Mouse (Mus musculus) forebrain, embryonic 14.5 days (tissue): ENCODE results near the gene Serpinb8. TPM values are rescaled to one million over a fixed set of nuclear protein-coding genes. Genes with fewer than 3 reads are reported as not detected.

ENCODE experiments used
- ATAC-seq: fragments of 200-750 bp; cut with Nextera tagmentation; 2 replicates; pipeline ENCODE4 v1.8.0; 2017; ENCODE audit warnings: mild to moderate bottlenecking, moderate library complexity
- DNase-seq: peaks from one replicate; pipeline ENCODE4 v3.0.0-alpha.2; 2015; ENCODE audit warnings: low spot score
- H3K27ac ChIP-seq: fragments of 300-500 bp; sonication (generic); 2 replicates; pipeline ENCODE4 v1.5.1; 2014; ENCODE audit warnings: low read depth, mild to moderate bottlenecking, control low read depth, low read length, moderate library complexity
- H3K27me3 ChIP-seq: fragments of 300-500 bp; sonication (generic); replicated peaks from 2 replicates; pipeline ENCODE4 v1.6.1; 2014; ENCODE audit warnings: low read length, control low read depth, mixed read lengths; ENCODE audit not compliant: control insufficient read depth, insufficient read depth
- H3K36me3 ChIP-seq: fragments of 300-500 bp; sonication (generic); 2 replicates; pipeline ENCODE4 v1.6.1; 2014; ENCODE audit warnings: low read length, control low read depth; ENCODE audit not compliant: control insufficient read depth, insufficient read depth
- H3K4me1 ChIP-seq: fragments of 300-500 bp; sonication (generic); 2 replicates; pipeline ENCODE4 v1.6.1; 2014; ENCODE audit warnings: antibody characterized with exemption, low read length, control low read depth; ENCODE audit not compliant: control insufficient read depth, insufficient read depth
- H3K4me2 ChIP-seq: fragments of 300-500 bp; sonication (generic); 2 replicates; pipeline ENCODE4 v1.6.1; 2014; ENCODE audit warnings: mild to moderate bottlenecking, control low read depth, low read length
- H3K4me3 ChIP-seq: fragments of 300-500 bp; sonication (generic); 2 replicates; pipeline ENCODE4 v1.5.1; 2014; ENCODE audit warnings: low read depth, low read length, control low read depth
- H3K9ac ChIP-seq: fragments of 300-500 bp; sonication (generic); 2 replicates; pipeline ENCODE4 v1.6.1; 2014; ENCODE audit warnings: mild to moderate bottlenecking, low read length, control low read depth, moderate library complexity
- H3K9me3 ChIP-seq: fragments of 300-500 bp; sonication (generic); replicated peaks from 2 replicates; pipeline ENCODE4 v1.6.1; 2016; ENCODE audit warnings: low read length, control low read depth, mixed read lengths; ENCODE audit not compliant: control insufficient read depth
- WGBS: fragments of 180-500 bp; shearing (Covaris S2); extraction: QIAGEN DNeasy Blood & Tissue Kit; methylation state at CpG from one replicate; pipeline ENCODE4 v1.1.7; 2014; 5-methylcytosine and 5-hydroxymethylcytosine counted together
- polyA plus RNA-seq: library from polyadenylated mRNA; unstranded; fragments of >200 nt; fragmentation: Nextera tagmentation; extraction: Ambion mirVana; gene quantifications from 2 replicates; pipeline ENCODE4 v1.2.1, GENCODE M21; 2014

Serpinb8 gene
- 0.09 and 0.33 TPM in 2 replicates for polyA plus RNA-seq

GRCm38 (mm10) chr1:107589691-107590470 is at the start of gene Serpinb8:
Gene Serpinb8, plus strand, starts transcription at chr1:107590006.
- no peak within 1 kb of the TSS for H3K27ac ChIP-seq
- DNase-seq (peak; percentile 60), ATAC-seq (peak; percentile 73; the same call in 1 of the 2 replicates)
- no peaks in the 10 kb centered on the region for H3K27me3 ChIP-seq
- H3K36me3 ChIP-seq, result no peaks in the 10 kb centered on the region
- 53% methylated on average over 10 of the region's 10 CpGs for WGBS
- peaks cover 2% of the 10 kb centered on the region; the same call in 1 of the 2 replicates for H3K4me1 ChIP-seq
- no peak within 1 kb of the TSS for H3K4me2 ChIP-seq
- no peaks in the 10 kb centered on the region for H3K9me3 ChIP-seq
- no peak within 1 kb of the TSS for H3K4me3 ChIP-seq
- no peak within 1 kb of the TSS for H3K9ac ChIP-seq

GRCm38 (mm10) chr1:107559494-107559893 is 30.3 kb upstream of the Serpinb8 start:
- 92% methylated on average over 3 of the region's 3 CpGs for WGBS
- Histone ChIP-seq H3K36me3 (no peaks in the 10 kb centered on the region), H3K4me3 (no peak overlapping the region), H3K27ac (no peak overlapping the region), H3K4me1 (no peaks in the 10 kb centered on the region), H3K9me3 (no peaks in the 10 kb centered on the region), H3K9ac (no peak overlapping the region), H3K27me3 (no peaks in the 10 kb centered on the region), H3K4me2 (no peak overlapping the region)
- DNase-seq, result no peak
- no peak for ATAC-seq

GRCm38 (mm10) chr1:107562110-107562509 is 27.7 kb upstream of the Serpinb8 start:
- WGBS, result 82% methylated on average over 1 of the region's 1 CpGs
- Histone ChIP-seq H3K9ac (no peak overlapping the region), H3K4me3 (no peak overlapping the region), H3K36me3 (no peaks in the 10 kb centered on the region), H3K4me2 (no peak overlapping the region), H3K9me3 (no peaks in the 10 kb centered on the region), H3K27ac (no peak overlapping the region), H3K4me1 (no peaks in the 10 kb centered on the region), H3K27me3 (no peaks in the 10 kb centered on the region)
- ATAC-seq (no peak), DNase-seq (peak; percentile 3)

GRCm38 (mm10) chr1:107565644-107566043 is 24.2 kb upstream of the Serpinb8 start:
- H3K4me3 ChIP-seq, result no peak overlapping the region
- DNase-seq (peak; percentile 58), ATAC-seq (no peak)
- no peak overlapping the region for H3K27ac ChIP-seq
- no peaks in the 10 kb centered on the region for H3K4me1 ChIP-seq
- H3K9me3 ChIP-seq, result no peaks in the 10 kb centered on the region
- H3K4me2 ChIP-seq, result no peak overlapping the region
- H3K36me3 ChIP-seq, result no peaks in the 10 kb centered on the region
- H3K9ac ChIP-seq, result no peak overlapping the region
- no peaks in the 10 kb centered on the region for H3K27me3 ChIP-seq

DNA sequence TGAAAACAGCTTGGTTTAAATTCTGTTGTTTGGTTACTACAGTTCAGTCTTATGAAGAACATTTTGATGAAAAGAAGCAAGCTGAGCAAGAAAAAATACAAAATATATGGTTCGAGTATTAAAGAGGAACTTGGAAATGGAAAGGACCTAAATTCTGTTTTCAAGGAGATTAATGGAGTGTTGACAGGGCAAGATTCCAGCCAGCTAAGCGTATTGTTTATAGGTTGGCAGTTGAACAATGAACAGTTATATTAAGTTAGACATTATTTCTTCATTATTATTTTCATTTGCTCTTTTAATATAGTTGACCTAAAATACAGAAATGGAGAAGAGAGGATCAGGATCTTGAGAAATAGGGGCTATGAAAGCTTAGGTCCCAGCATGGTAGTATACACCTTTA is 13.7 kb upstream of the Serpinb8 start:
- Histone ChIP-seq H3K36me3 (no peaks in the 10 kb centered on the region), H3K9me3 (no peaks in the 10 kb centered on the region), H3K27me3 (no peaks in the 10 kb centered on the region), H3K4me2 (no peak overlapping the region), H3K9ac (no peak overlapping the region), H3K27ac (no peak overlapping the region), H3K4me1 (no peaks in the 10 kb centered on the region), H3K4me3 (no peak overlapping the region)
- DNase-seq (no peak), ATAC-seq (no peak)
- WGBS, result 93% methylated on average over 2 of the region's 2 CpGs

DNA sequence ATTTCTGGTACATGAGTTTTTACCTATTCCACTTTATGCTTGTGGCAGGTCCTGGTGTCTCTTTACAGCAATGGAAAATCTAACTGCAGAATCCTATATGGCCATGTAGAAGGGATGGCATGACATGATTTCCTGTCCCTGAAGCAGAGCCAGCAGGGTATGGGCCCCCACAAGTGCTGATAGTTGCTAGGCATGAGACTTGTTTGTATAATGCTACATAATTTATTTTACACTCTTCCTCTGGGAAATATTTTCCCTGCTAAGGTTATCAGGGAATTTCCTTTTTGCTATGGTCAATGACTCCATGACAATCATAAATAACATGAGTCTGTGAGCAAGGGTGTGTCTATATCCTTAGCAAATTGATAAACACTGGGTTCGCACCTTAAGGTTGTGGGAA is 12.3 kb upstream of the Serpinb8 start:
- Histone ChIP-seq H3K4me3 (no peak overlapping the region), H3K4me2 (no peak overlapping the region), H3K4me1 (no peaks in the 10 kb centered on the region), H3K36me3 (no peaks in the 10 kb centered on the region), H3K9me3 (no peaks in the 10 kb centered on the region), H3K9ac (no peak overlapping the region), H3K27me3 (no peaks in the 10 kb centered on the region), H3K27ac (no peak overlapping the region)
- 100% methylated on average over 1 of the region's 1 CpGs for WGBS
- DNase-seq (no peak), ATAC-seq (no peak)

DNA sequence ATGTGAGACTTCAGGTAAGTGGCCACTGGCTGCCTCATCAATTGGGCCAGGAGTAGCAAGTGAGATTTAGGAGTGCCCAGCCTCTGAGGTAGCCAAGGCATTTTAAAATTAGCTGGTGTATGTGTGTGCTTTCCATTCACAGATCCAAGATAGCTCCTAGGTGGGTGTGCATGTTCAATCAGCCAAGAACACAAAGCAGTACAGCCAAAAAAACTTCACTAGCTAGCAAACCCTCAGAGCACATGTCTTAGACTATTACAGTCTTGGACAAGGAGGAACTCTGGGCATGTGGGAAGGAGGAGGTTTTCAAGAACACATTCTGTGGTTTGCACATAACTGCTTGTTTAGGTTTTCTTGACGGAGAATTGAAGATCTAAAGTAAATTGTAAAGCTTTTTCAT is 8.6 kb upstream of the Serpinb8 start:
- no peaks in the 10 kb centered on the region for H3K36me3 ChIP-seq
- H3K27ac ChIP-seq, result no peak overlapping the region
- H3K9ac ChIP-seq, result no peak overlapping the region
- WGBS, result 79% methylated on average over 1 of the region's 1 CpGs
- no peak overlapping the region for H3K4me3 ChIP-seq
- H3K9me3 ChIP-seq, result no peaks in the 10 kb centered on the region
- H3K27me3 ChIP-seq, result no peaks in the 10 kb centered on the region
- H3K4me2 ChIP-seq, result no peak overlapping the region
- no peak for DNase-seq
- ATAC-seq, result no peak
- H3K4me1 ChIP-seq, result no peaks in the 10 kb centered on the region

DNA sequence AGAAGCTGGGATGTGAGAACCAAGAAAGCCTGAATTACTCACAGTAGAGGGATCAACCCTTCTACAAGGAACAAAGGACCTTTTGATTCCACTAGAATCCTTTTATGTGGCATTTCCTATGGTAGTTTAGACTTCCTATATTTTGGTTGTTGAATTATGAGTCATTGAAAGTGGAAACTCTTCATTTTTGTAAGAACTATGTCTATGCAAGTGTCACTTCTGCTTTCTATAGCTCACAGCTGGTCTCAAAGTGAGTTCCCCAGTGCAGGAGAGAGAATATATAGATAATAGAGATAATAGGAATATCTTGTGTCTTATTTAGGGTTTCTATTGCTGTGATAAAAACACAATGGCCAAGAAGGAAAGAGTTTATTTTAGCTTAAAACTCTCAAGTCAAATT is 6.9 kb upstream of the Serpinb8 start:
- no peak for DNase-seq
- H3K9ac ChIP-seq, result no peak overlapping the region
- H3K4me2 ChIP-seq, result no peak overlapping the region
- no peak overlapping the region for H3K27ac ChIP-seq
- no peak overlapping the region for H3K4me3 ChIP-seq
- no peaks in the 10 kb centered on the region for H3K9me3 ChIP-seq
- no peaks in the 10 kb centered on the region for H3K4me1 ChIP-seq
- no peaks in the 10 kb centered on the region for H3K36me3 ChIP-seq
- H3K27me3 ChIP-seq, result no peaks in the 10 kb centered on the region
- no peak for ATAC-seq

DNA sequence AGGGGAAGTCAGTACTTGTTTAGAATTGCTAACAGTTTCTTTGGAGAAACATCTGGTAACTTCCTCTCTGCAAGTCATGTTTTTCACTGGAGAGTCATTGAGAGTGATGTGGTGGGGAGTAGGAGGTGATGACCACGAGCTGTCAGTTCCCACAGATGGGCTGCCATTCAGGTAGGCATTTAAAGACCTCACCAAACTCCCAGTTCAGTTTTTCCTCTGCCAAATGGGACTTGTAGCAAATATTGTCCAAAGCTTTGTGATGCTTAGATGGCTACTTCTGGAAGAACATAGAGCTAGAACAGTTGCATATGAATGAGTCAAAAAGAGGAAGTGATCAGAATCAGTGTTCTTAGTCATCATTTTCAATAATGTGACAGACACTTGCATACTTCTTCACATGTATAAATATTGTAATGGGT is 5.8 kb upstream of the Serpinb8 start:
- Histone ChIP-seq H3K36me3 (no peaks in the 10 kb centered on the region), H3K27ac (no peak overlapping the region), H3K9me3 (no peaks in the 10 kb centered on the region), H3K4me1 (no peaks in the 10 kb centered on the region), H3K9ac (no peak overlapping the region), H3K4me2 (no peak overlapping the region), H3K4me3 (no peak overlapping the region), H3K27me3 (no peaks in the 10 kb centered on the region)
- no peak for DNase-seq
- ATAC-seq, result no peak
- 52% methylated on average over 1 of the region's 1 CpGs for WGBS
